Comparison of ENCODE assay signal across 9 mouse cellular contexts in the genomic region with DNA sequence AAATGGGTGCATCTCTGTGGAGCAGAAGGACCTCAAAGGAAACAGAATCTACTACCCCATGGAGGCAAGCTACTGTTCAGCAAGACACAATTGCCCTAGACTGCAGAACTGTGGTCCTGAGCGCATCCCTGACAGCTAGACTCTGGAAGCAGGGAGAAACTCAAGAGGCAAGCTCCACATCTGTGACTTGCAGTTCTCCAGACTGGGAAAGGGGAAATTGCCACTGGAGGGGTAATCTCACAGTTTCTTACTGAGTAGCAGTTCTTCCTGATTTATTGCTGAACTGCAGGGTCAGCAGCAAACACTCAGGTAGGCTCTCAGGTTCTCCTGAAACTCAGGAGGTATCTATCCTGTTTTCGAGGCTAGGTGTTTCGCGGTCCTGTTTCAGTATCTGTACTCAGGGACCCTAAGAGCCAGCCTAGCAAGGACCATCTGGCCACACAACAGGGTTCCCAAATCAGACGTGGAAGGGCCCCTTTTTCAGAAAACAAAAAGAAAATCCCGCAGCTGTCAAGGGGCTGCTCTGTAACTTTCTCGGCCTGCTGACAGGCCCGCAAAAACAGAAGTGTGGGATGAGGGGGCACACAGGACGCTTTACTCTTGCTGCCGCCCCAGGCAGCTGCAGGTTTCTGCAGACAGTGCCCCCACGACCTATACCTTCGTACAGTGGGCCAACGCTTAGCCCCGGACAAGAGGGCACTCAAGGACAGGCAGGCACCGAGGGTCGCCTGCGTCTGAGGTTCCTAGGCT. TPM values are rescaled to one million over a fixed set of nuclear protein-coding genes. Genes with fewer than 3 reads are reported as not detected.
A peak's percentile ranks its signal among the peaks of the same experiment; 100 is the strongest.
DNase-seq lines count a peak whose midpoint lies in the region; ATAC-seq and TF ChIP-seq lines count a peak whose summit lies in the region.
"Had no signal": no experiment of that assay in that cellular context is flagged by ENCODE, and none has a peak within 500 bp of the region (broad histone marks: within the 10 kb centered on the region; RNA-seq: fewer than 3 reads in every experiment).

No protein-coding gene starts in this region.

- no peak for DNase-seq in left cerebral cortex, adult 2 months (ENCODE audit: extremely low spot score in 1 of 2, low spot score in 2 of 2)
- DNase-seq in left cerebral cortex, postnatal 10 days (ENCODE audit: extremely low spot score in 1 of 2, low spot score in 2 of 2), result no peak
- DNase-seq in adrenal gland, postnatal 36 days, result no peak
- DNase-seq in layer of hippocampus, adult 11-12 months (ENCODE audit: low spot score), result no peak
- DNase-seq in left cerebral cortex, adult 8-10 months (ENCODE audit: low spot score in 2 of 2), result no peak

- intact Hi-C loops in left cerebral cortex, adult 2 months (cut with DNase I), result loop anchor here (2.0 to 5.0 kb wide), 3 partner anchors 42 to 92 kb away; partner anchors contain the start of gene Rab40c
- intact Hi-C loops in left cerebral cortex, postnatal 10 days (cut with DNase I), result loop anchor here (5.0 kb wide), 1 partner anchor 92 kb away; no protein-coding TSS in a partner anchor

- H3K4me1 ChIP-seq in bone marrow macrophage, adult 2 months (ENCODE audit: control insufficient read depth, insufficient read depth, low read length), result peaks cover 36% of the 10 kb centered on the region

- H3K36me3 ChIP-seq in macrophage (ENCODE audit: inconsistent target), result no peaks in the 10 kb centered on the region

- 9% methylated on average over 17 of the region's 17 CpGs for WGBS in macrophage (ENCODE audit: missing documents)

- peak overlapping the region; percentile 95 for H3K27ac ChIP-seq in left cerebral cortex, adult 2 months
- H3K27ac ChIP-seq in bone marrow macrophage, adult 2 months (ENCODE audit: insufficient read depth, low read depth, low read length), result peak overlapping the region; percentile 49
- peak overlapping the region; percentile 48 for H3K27ac ChIP-seq in macrophage

- no peak for TF ChIP-seq POLR2A in bone marrow macrophage, adult 2 months (IDR thresholded peaks at IDR 0.05; ENCODE audit: borderline replicate concordance, low read depth, low read length)

- H3K4me3 ChIP-seq in left cerebral cortex, adult 2 months, result peak overlapping the region; percentile 79
- H3K4me3 ChIP-seq in bone marrow macrophage, adult 2 months (ENCODE audit: insufficient read depth, low read length), result peak overlapping the region; percentile 95
- peak overlapping the region; percentile 75 for H3K4me3 ChIP-seq in macrophage (ENCODE audit: inconsistent target)

- TF ChIP-seq CTCF in left cerebral cortex, adult 2 months (IDR thresholded peaks at IDR 0.05), result no peak
- TF ChIP-seq CTCF in bone marrow macrophage, adult 2 months (IDR thresholded peaks at IDR 0.05; ENCODE audit: low read depth, low read length), result no peak

- H3K79me2 ChIP-seq in macrophage (ENCODE audit: inconsistent target), result peaks cover 54% of the 10 kb centered on the region

- 0 out of 2 replicates have a peak, but pooled peaks have one; percentile 17 for ATAC-seq in granulocyte monocyte progenitor cell, adult 5-6 weeks (replicated peaks; ENCODE audit: poor library complexity, severe bottlenecking)

RNA-seq across cellular contexts. Expression of gene Capn15, which starts 0.9 kb away (rescaled TPM):
- total RNA-seq in left cerebral cortex, adult 2 months (2021), result 10 to 100 TPM; 53.9 to 59.3 TPM
- 10 to 100 TPM; 41.5 to 42.5 TPM for total RNA-seq in left cerebral cortex, postnatal 10 days (2021)
- 12.1 and 12.7 TPM in 2 replicates for polyA plus RNA-seq in bone marrow macrophage, adult 2 months (2012; ENCODE audit: insufficient read depth, insufficient read length, missing spikeins)
- total RNA-seq in granulocyte monocyte progenitor cell, adult 5-6 weeks (2014; fragmentation: Nextera tagmentation), result 12.5 and 16.4 TPM in 2 replicates
- total RNA-seq in granulocyte monocyte progenitor cell, adult 5-6 weeks (2017), result 3.2 and 5.3 TPM in 2 replicates
- total RNA-seq in macrophage (2018; cell fraction: chromatin; rRNA removed), result 10 to 100 TPM; 14.0 to 88.0 (median 49.6) TPM
- total RNA-seq in macrophage (2018; cell fraction: cytosol; rRNA removed), result 10 to 100 TPM in 16 of 26 experiments, 1 to 10 TPM in 10; 2.2 to 18.0 (median 12.7) TPM
- 10 to 100 TPM in 25 of 26 experiments, 1 to 10 TPM in 1; 7.8 to 62.9 (median 35.7) TPM for total RNA-seq in macrophage (2018; cell fraction: nucleus; rRNA removed)
- polyA plus RNA-seq in macrophage (2018), result 5.2 to 13.5 TPM (median 5.9 TPM) in 3 replicates
- 10 to 100 TPM; 16.7 to 23.8 TPM for total RNA-seq in adrenal gland, postnatal 36 days (2021)
- 10 to 100 TPM; 34.3 to 50.9 (median 46.4) TPM for total RNA-seq in left cerebral cortex, adult 8-10 months (2022)

RNA-seq across cellular contexts. Expression of gene A930017K11Rik, which starts 32.4 kb away (rescaled TPM):
- under 1 TPM; 0.26 to 0.27 TPM for total RNA-seq in left cerebral cortex, adult 2 months (2021)
- not detected for total RNA-seq in left cerebral cortex, postnatal 10 days (2021)
- not detected in 2 replicates for polyA plus RNA-seq in bone marrow macrophage, adult 2 months (2012; ENCODE audit: insufficient read depth, insufficient read length, missing spikeins)
- not detected in 2 replicates for total RNA-seq in granulocyte monocyte progenitor cell, adult 5-6 weeks (2014; fragmentation: Nextera tagmentation)
- not detected in 2 replicates for total RNA-seq in granulocyte monocyte progenitor cell, adult 5-6 weeks (2017)
- not detected for total RNA-seq in macrophage (2018; cell fraction: chromatin; rRNA removed)
- not detected for total RNA-seq in macrophage (2018; cell fraction: cytosol; rRNA removed)
- total RNA-seq in macrophage (2018; cell fraction: nucleus; rRNA removed), result under 1 TPM in 1 of 26 experiments, not detected in 25; 0.25 TPM
- not detected in 3 replicates for polyA plus RNA-seq in macrophage (2018)
- not detected for total RNA-seq in adrenal gland, postnatal 36 days (2021)
- total RNA-seq in left cerebral cortex, adult 8-10 months (2022), result 1 to 10 TPM in 3 of 4 experiments, under 1 TPM in 1; 0.63 to 1.8 (median 1.4) TPM
- total RNA-seq: common myeloid progenitor, adult 5-6 weeks had no signal

RNA-seq across cellular contexts. Expression of gene Nhlrc4, which starts 40.0 kb away (rescaled TPM):
- total RNA-seq in left cerebral cortex, adult 2 months (2021), result under 1 TPM; 0.20 to 0.87 TPM
- not detected for total RNA-seq in left cerebral cortex, postnatal 10 days (2021)
- not detected in 2 replicates for polyA plus RNA-seq in bone marrow macrophage, adult 2 months (2012; ENCODE audit: insufficient read depth, insufficient read length, missing spikeins)
- not detected in 2 replicates for total RNA-seq in granulocyte monocyte progenitor cell, adult 5-6 weeks (2014; fragmentation: Nextera tagmentation)
- not detected in 2 replicates for total RNA-seq in granulocyte monocyte progenitor cell, adult 5-6 weeks (2017)
- not detected for total RNA-seq in macrophage (2018; cell fraction: chromatin; rRNA removed)
- not detected for total RNA-seq in macrophage (2018; cell fraction: cytosol; rRNA removed)
- not detected for total RNA-seq in macrophage (2018; cell fraction: nucleus; rRNA removed)
- polyA plus RNA-seq in macrophage (2018), result not detected in 3 replicates
- total RNA-seq in adrenal gland, postnatal 36 days (2021), result not detected
- total RNA-seq in left cerebral cortex, adult 8-10 months (2022), result under 1 TPM; 0.41 to 0.74 (median 0.48) TPM
- total RNA-seq: common myeloid progenitor, adult 5-6 weeks had no signal

RNA-seq across cellular contexts. Expression of gene Pigq, which starts 40.0 kb away (rescaled TPM):
- 100 to 1,000 TPM in 1 of 2 experiments, 10 to 100 TPM in 1; 96.5 to 118 TPM for total RNA-seq in left cerebral cortex, adult 2 months (2021)
- 100 to 1,000 TPM; 123 to 126 TPM for total RNA-seq in left cerebral cortex, postnatal 10 days (2021)
- 51.1 and 53.4 TPM in 2 replicates for polyA plus RNA-seq in bone marrow macrophage, adult 2 months (2012; ENCODE audit: insufficient read depth, insufficient read length, missing spikeins)
- total RNA-seq in granulocyte monocyte progenitor cell, adult 5-6 weeks (2014; fragmentation: Nextera tagmentation), result 63.5 and 87.9 TPM in 2 replicates
- total RNA-seq in granulocyte monocyte progenitor cell, adult 5-6 weeks (2017), result 32.4 and 37.1 TPM in 2 replicates
- total RNA-seq in macrophage (2018; cell fraction: chromatin; rRNA removed), result 100 to 1,000 TPM in 1 of 26 experiments, 10 to 100 TPM in 25; 34.6 to 103 (median 67.2) TPM
- total RNA-seq in macrophage (2018; cell fraction: cytosol; rRNA removed), result 10 to 100 TPM; 24.0 to 39.3 (median 30.9) TPM
- 100 to 1,000 TPM in 1 of 26 experiments, 10 to 100 TPM in 25; 23.7 to 103 (median 51.1) TPM for total RNA-seq in macrophage (2018; cell fraction: nucleus; rRNA removed)
- polyA plus RNA-seq in macrophage (2018), result 33.1 to 43.2 TPM (median 35.1 TPM) in 3 replicates
- total RNA-seq in adrenal gland, postnatal 36 days (2021), result 100 to 1,000 TPM in 1 of 2 experiments, 10 to 100 TPM in 1; 96.8 to 117 TPM
- total RNA-seq in left cerebral cortex, adult 8-10 months (2022), result 100 to 1,000 TPM; 104 to 113 (median 104) TPM
